Mouse (Mus musculus) forebrain, embryonic 11.5 days (tissue): ENCODE results near the gene Lfng. TPM values are rescaled to one million over a fixed set of nuclear protein-coding genes. Genes with fewer than 3 reads are reported as not detected.

Experiments used
- ATAC-seq: fragments of 200-750 bp; cut with Nextera tagmentation; replicated peaks from 2 replicates; pipeline ENCODE4 v1.8.0; 2017; ENCODE audit warnings: moderate TSS enrichment; ENCODE audit not compliant: low FRiP score
- DNase-seq: peaks from one replicate; pipeline ENCODE4 v3.0.0-alpha.2; 2017; ENCODE audit warnings: low spot score
- H3K27ac ChIP-seq: fragments of 300-500 bp; sonication (generic); 2 replicates; pipeline ENCODE4 v1.5.1; 2014; ENCODE audit warnings: low read depth, low read length
- H3K27me3 ChIP-seq: fragments of 300-500 bp; sonication (generic); 2 replicates; pipeline ENCODE4 v1.6.1; 2014; ENCODE audit warnings: mild to moderate bottlenecking, low read length, mixed read lengths; ENCODE audit not compliant: control insufficient read depth, insufficient read depth
- H3K36me3 ChIP-seq: fragments of 300-500 bp; sonication (generic); 2 replicates; pipeline ENCODE4 v1.6.1; 2014; ENCODE audit warnings: mild to moderate bottlenecking, low read length, moderate library complexity, mixed read lengths; ENCODE audit not compliant: control insufficient read depth, insufficient read depth
- H3K4me1 ChIP-seq: fragments of 300-500 bp; sonication (generic); replicated peaks from 2 replicates; pipeline ENCODE4 v1.6.1; 2014; ENCODE audit warnings: low read length, mixed read lengths; ENCODE audit not compliant: control insufficient read depth, insufficient read depth
- H3K4me2 ChIP-seq: fragments of 300-500 bp; sonication (generic); 2 replicates; pipeline ENCODE4 v1.6.1; 2014; ENCODE audit warnings: low read depth, mild to moderate bottlenecking, low read length, moderate library complexity, mixed read lengths; ENCODE audit not compliant: severe bottlenecking
- H3K4me3 ChIP-seq: fragments of 300-500 bp; sonication (generic); 2 replicates; pipeline ENCODE4 v1.5.1; 2014; ENCODE audit warnings: low read depth, low read length
- H3K9ac ChIP-seq: fragments of 300-500 bp; sonication (generic); 2 replicates; pipeline ENCODE4 v1.6.1; 2014; ENCODE audit warnings: low read length
- H3K9me3 ChIP-seq: fragments of 300-500 bp; sonication (generic); 2 replicates; pipeline ENCODE4 v1.6.1; 2016; ENCODE audit warnings: low read length, mixed read lengths; ENCODE audit not compliant: control insufficient read depth
- WGBS: fragments of 180-500 bp; shearing (Covaris S2); extraction: QIAGEN DNeasy Blood & Tissue Kit; methylation state at CpG from one replicate; pipeline ENCODE4 v1.1.7; 2014; 5-methylcytosine and 5-hydroxymethylcytosine counted together
- polyA plus RNA-seq: library from polyadenylated mRNA; unstranded; fragments of >200 nt; fragmentation: Nextera tagmentation; extraction: Ambion mirVana; gene quantifications from 2 replicates; pipeline ENCODE4 v1.2.1, GENCODE M21; 2014

Lfng gene
- polyA plus RNA-seq, 1 experiment from 2014 or later: 41.8 TPM

- Histone ChIP-seq H3K9me3 (no peaks in the 10 kb centered on the region), H3K9ac (no peak overlapping the region), H3K4me2 (no peak overlapping the region), H3K4me3 (no peak overlapping the region), H3K27ac (peak overlapping the region; percentile 76), H3K36me3 (no peaks in the 10 kb centered on the region), H3K4me1 (peaks cover 47% of the 10 kb centered on the region), H3K27me3 (no peaks in the 10 kb centered on the region)
- WGBS: 3% methylated on average over 6 of the region's 6 CpGs
- ATAC-seq (peak; percentile 74), DNase-seq (peak; percentile 90)
Measured at GRCm38 (mm10) chr5:140579771-140580170, 27.3 kb upstream of the Lfng start.

GRCm38 (mm10) chr5:140581569-140581968 is 25.6 kb upstream of the Lfng start:
- Histone ChIP-seq H3K4me1 (peaks cover 47% of the 10 kb centered on the region), H3K9me3 (no peaks in the 10 kb centered on the region), H3K4me3 (no peak overlapping the region), H3K27ac (peak overlapping the region; percentile 48; the same call in 1 of the 2 replicates), H3K27me3 (no peaks in the 10 kb centered on the region), H3K36me3 (no peaks in the 10 kb centered on the region), H3K9ac (no peak overlapping the region), H3K4me2 (no peak overlapping the region)
- 0 out of 2 replicates have a peak, but pooled peaks have one; percentile 8 for ATAC-seq
- peak; percentile 70 for DNase-seq
- 0% methylated on average over 4 of the region's 5 CpGs for WGBS

GRCm38 (mm10) chr5:140582995-140583731 is 24.0 kb upstream of the Lfng start:
- WGBS: 5% methylated on average over 8 of the region's 8 CpGs
- ATAC-seq (peak; percentile 43), DNase-seq (peak; percentile 76)
- no peaks in the 10 kb centered on the region for H3K27me3 ChIP-seq
- peak overlapping the region; percentile 49; the same call in 1 of the 2 replicates for H3K9ac ChIP-seq
- H3K4me1 ChIP-seq: peaks cover 50% of the 10 kb centered on the region
- peak overlapping the region; percentile 92 for H3K27ac ChIP-seq
- no peak overlapping the region for H3K4me3 ChIP-seq
- H3K4me2 ChIP-seq: peak overlapping the region; percentile 34; the same call in 1 of the 2 replicates
- no peaks in the 10 kb centered on the region for H3K9me3 ChIP-seq
- no peaks in the 10 kb centered on the region for H3K36me3 ChIP-seq

- Histone ChIP-seq H3K27me3 (no peaks in the 10 kb centered on the region), H3K4me2 (peak overlapping the region; percentile 34; the same call in 1 of the 2 replicates), H3K36me3 (no peaks in the 10 kb centered on the region), H3K9ac (peak overlapping the region; percentile 49; the same call in 1 of the 2 replicates), H3K27ac (peak overlapping the region; percentile 92), H3K4me1 (peaks cover 49% of the 10 kb centered on the region), H3K9me3 (no peaks in the 10 kb centered on the region), H3K4me3 (no peak overlapping the region)
- 6% methylated on average over 6 of the region's 6 CpGs for WGBS
- ATAC-seq (peak; percentile 87), DNase-seq (peak; percentile 93)
Measured at GRCm38 (mm10) chr5:140583732-140584368, 23.3 kb upstream of the Lfng start.

- no peak for DNase-seq
- no peaks in the 10 kb centered on the region for H3K27me3 ChIP-seq
- H3K27ac ChIP-seq: no peak overlapping the region
- no peak overlapping the region for H3K4me3 ChIP-seq
- WGBS: 91% methylated on average over 16 of the region's 16 CpGs
- H3K36me3 ChIP-seq: no peaks in the 10 kb centered on the region
- H3K4me1 ChIP-seq: peaks cover 7% of the 10 kb centered on the region
- no peaks in the 10 kb centered on the region for H3K9me3 ChIP-seq
- no peak overlapping the region for H3K9ac ChIP-seq
- ATAC-seq: no peak
- no peak overlapping the region for H3K4me2 ChIP-seq
Measured at GRCm38 (mm10) chr5:140589082-140589774, 17.9 kb upstream of the Lfng start.

- H3K4me1 ChIP-seq: no peaks in the 10 kb centered on the region
- WGBS: 65% methylated on average over 5 of the region's 5 CpGs
- H3K9me3 ChIP-seq: no peaks in the 10 kb centered on the region
- H3K36me3 ChIP-seq: no peaks in the 10 kb centered on the region
- ATAC-seq: no peak
- no peak overlapping the region for H3K4me3 ChIP-seq
- no peak overlapping the region for H3K27ac ChIP-seq
- no peak for DNase-seq
- no peak overlapping the region for H3K4me2 ChIP-seq
- H3K9ac ChIP-seq: no peak overlapping the region
- H3K27me3 ChIP-seq: no peaks in the 10 kb centered on the region
Measured at GRCm38 (mm10) chr5:140594846-140595245, 12.3 kb upstream of the Lfng start.

- Histone ChIP-seq H3K4me2 (no peak overlapping the region), H3K9ac (no peak overlapping the region), H3K27me3 (no peaks in the 10 kb centered on the region), H3K9me3 (no peaks in the 10 kb centered on the region), H3K4me3 (no peak overlapping the region), H3K4me1 (no peaks in the 10 kb centered on the region), H3K27ac (no peak overlapping the region), H3K36me3 (no peaks in the 10 kb centered on the region)
- ATAC-seq: no peak
- DNase-seq: no peak
- WGBS: 77% methylated on average over 3 of the region's 3 CpGs
Measured at GRCm38 (mm10) chr5:140596426-140596825, 10.7 kb upstream of the Lfng start.

GRCm38 (mm10) chr5:140596927-140597588 is 10.1 kb upstream of the Lfng start:
- Histone ChIP-seq H3K27ac (no peak overlapping the region), H3K27me3 (no peaks in the 10 kb centered on the region), H3K9me3 (no peaks in the 10 kb centered on the region), H3K4me3 (no peak overlapping the region), H3K4me2 (no peak overlapping the region), H3K9ac (no peak overlapping the region), H3K4me1 (no peaks in the 10 kb centered on the region), H3K36me3 (no peaks in the 10 kb centered on the region)
- WGBS: 80% methylated on average over 18 of the region's 18 CpGs
- no peak for DNase-seq
- no peak for ATAC-seq
